Mouse (Mus musculus) liver, embryonic 11.5 days (tissue): ENCODE results near the gene Gm4312. TPM values are rescaled to one million over a fixed set of nuclear protein-coding genes. Genes with fewer than 3 reads are reported as not detected.
"Not testable (repeated sequence)": the region's sequence is repeated elsewhere in the genome, so short reads cannot be mapped to it uniquely, and the experiment has no call there.

Experiments
- ATAC-seq: fragments of 200-750 bp; cut with Nextera tagmentation; replicated peaks from 2 replicates; pipeline ENCODE4 v1.8.0; 2017; ENCODE audit warnings: moderate number of reproducible peaks, mild to moderate bottlenecking, moderate TSS enrichment, moderate library complexity; ENCODE audit not compliant: low FRiP score
- DNase-seq: peaks from one replicate; pipeline ENCODE4 v3.0.0-alpha.2; 2017; ENCODE audit warnings: low spot score
- H3K27ac ChIP-seq: fragments of 300-500 bp; sonication (generic); 2 replicates; pipeline ENCODE4 v1.5.1; 2014; ENCODE audit warnings: mild to moderate bottlenecking, low read depth, low read length, control low read depth
- H3K27me3 ChIP-seq: fragments of 300-500 bp; sonication (generic); replicated peaks from 2 replicates; pipeline ENCODE4 v1.6.1; 2014; ENCODE audit warnings: low read length, mixed read lengths; ENCODE audit not compliant: control insufficient read depth, insufficient read depth
- H3K36me3 ChIP-seq: fragments of 300-500 bp; sonication (generic); 2 replicates; pipeline ENCODE4 v1.6.1; 2014; ENCODE audit warnings: mild to moderate bottlenecking, low read length, moderate library complexity, mixed read lengths; ENCODE audit not compliant: control insufficient read depth, insufficient read depth
- H3K4me1 ChIP-seq: fragments of 300-500 bp; sonication (generic); replicated peaks from 2 replicates; pipeline ENCODE4 v1.6.1; 2014; ENCODE audit warnings: low read length, mixed read lengths; ENCODE audit not compliant: control insufficient read depth, insufficient read depth
- H3K4me2 ChIP-seq: fragments of 300-500 bp; sonication (generic); 2 replicates; pipeline ENCODE4 v1.6.1; 2014; ENCODE audit warnings: mild to moderate bottlenecking, control low read depth, moderate library complexity
- H3K4me3 ChIP-seq: fragments of 300-500 bp; sonication (generic); 2 replicates; pipeline ENCODE4 v1.5.1; 2014; ENCODE audit warnings: low read depth, low read length, control low read depth
- H3K9ac ChIP-seq: fragments of 300-500 bp; sonication (generic); 2 replicates; pipeline ENCODE4 v1.6.1; 2014; ENCODE audit warnings: low read depth, low read length, control low read depth
- H3K9me3 ChIP-seq: fragments of 300-500 bp; sonication (generic); 2 replicates; pipeline ENCODE4 v1.6.1; 2016; ENCODE audit warnings: low read length, inconsistent platforms, mixed read lengths; ENCODE audit not compliant: control insufficient read depth
- WGBS: fragments of 180-500 bp; shearing (Covaris S2); extraction: QIAGEN DNeasy Blood & Tissue Kit; methylation state at CpG from one replicate; pipeline ENCODE4 v1.1.7; 2014; 5-methylcytosine and 5-hydroxymethylcytosine counted together
- polyA plus RNA-seq: library from polyadenylated mRNA; unstranded; fragments of >200 nt; fragmentation: Nextera tagmentation; extraction: Ambion mirVana; gene quantifications from 2 replicates; pipeline ENCODE4 v1.2.1, GENCODE M21; 2014

Gene Gm4312
- not detected in 2 replicates for polyA plus RNA-seq

GRCm38 (mm10) chr10:100382460-100382859, at the start of gene Gm4312:
Gm4312 (minus strand) TSS chr10:100382560.
- not testable (repeated sequence) for DNase-seq, H3K27ac ChIP-seq, H3K4me3 ChIP-seq, ATAC-seq, H3K36me3 ChIP-seq, H3K9me3 ChIP-seq, H3K4me1 ChIP-seq, H3K4me2 ChIP-seq, H3K27me3 ChIP-seq, H3K9ac ChIP-seq
- WGBS: no CpG with 5 or more reads among the region's 2 CpGs

GRCm38 (mm10) chr10:100427592-100427991, 45.2 kb upstream of the Gm4312 start:
- 80% methylated on average over 2 of the region's 2 CpGs for WGBS
- H3K27ac ChIP-seq: no peak overlapping the region
- no peak overlapping the region for H3K4me3 ChIP-seq
- no peaks in the 10 kb centered on the region for H3K4me1 ChIP-seq
- H3K36me3 ChIP-seq: no peaks in the 10 kb centered on the region
- DNase-seq (no peak), ATAC-seq (no peak)
- H3K27me3 ChIP-seq: no peaks in the 10 kb centered on the region
- no peak overlapping the region for H3K9ac ChIP-seq
- H3K9me3 ChIP-seq: no peaks in the 10 kb centered on the region
- H3K4me2 ChIP-seq: no peak overlapping the region

GRCm38 (mm10) chr10:100415566-100415965, 33.2 kb upstream of the Gm4312 start:
- DNase-seq (no peak), ATAC-seq (no peak)
- Histone ChIP-seq H3K9ac (no peak overlapping the region), H3K9me3 (no peaks in the 10 kb centered on the region), H3K36me3 (no peaks in the 10 kb centered on the region), H3K4me3 (no peak overlapping the region), H3K4me2 (no peak overlapping the region), H3K4me1 (no peaks in the 10 kb centered on the region), H3K27ac (no peak overlapping the region), H3K27me3 (no peaks in the 10 kb centered on the region)
- WGBS: 83% methylated on average over 7 of the region's 7 CpGs

GRCm38 (mm10) chr10:100402301-100402700, 19.9 kb upstream of the Gm4312 start:
- not testable (repeated sequence) for DNase-seq, H3K4me2 ChIP-seq, H3K4me3 ChIP-seq, H3K27me3 ChIP-seq, H3K4me1 ChIP-seq, H3K36me3 ChIP-seq, ATAC-seq, H3K27ac ChIP-seq, H3K9ac ChIP-seq, H3K9me3 ChIP-seq
- WGBS: 76% methylated on average over 6 of the region's 6 CpGs

- H3K27ac ChIP-seq, H3K9ac ChIP-seq, ATAC-seq, H3K4me1 ChIP-seq, H3K4me3 ChIP-seq, H3K27me3 ChIP-seq, H3K4me2 ChIP-seq, H3K9me3 ChIP-seq, H3K36me3 ChIP-seq, DNase-seq: not testable (repeated sequence)
- WGBS: no CpG with 5 or more reads among the region's 3 CpGs
Observed at GRCm38 (mm10) chr10:100361038-100361437, 21.3 kb downstream of the Gm4312 start, which contains the start of gene Gm4307. Gm4307 (plus strand) TSS chr10:100361338.

GRCm38 (mm10) chr10:100356841-100357240, 25.5 kb downstream of the Gm4312 start:
- not testable (repeated sequence) for ATAC-seq, H3K9ac ChIP-seq, H3K27ac ChIP-seq, DNase-seq, H3K4me2 ChIP-seq, H3K27me3 ChIP-seq, H3K9me3 ChIP-seq, H3K36me3 ChIP-seq, H3K4me1 ChIP-seq, H3K4me3 ChIP-seq
- WGBS: 25% methylated on average over 1 of the region's 2 CpGs

GRCm38 (mm10) chr10:100350793-100351192, 31.6 kb downstream of the Gm4312 start, which contains the start of gene Gm4305:
Gm4305 (plus strand) TSS chr10:100351093.
- DNase-seq, H3K9me3 ChIP-seq, H3K27me3 ChIP-seq, H3K27ac ChIP-seq, H3K4me2 ChIP-seq, H3K9ac ChIP-seq, H3K4me1 ChIP-seq, H3K4me3 ChIP-seq, ATAC-seq, H3K36me3 ChIP-seq: not testable (repeated sequence)
- WGBS: no CpG with 5 or more reads among the region's 3 CpGs

GRCm38 (mm10) chr10:100345672-100346071, 36.7 kb downstream of the Gm4312 start, which contains the start of gene Gm4303:
Gm4303 (plus strand) TSS chr10:100345972.
- no CpG with 5 or more reads among the region's 3 CpGs for WGBS
- H3K36me3 ChIP-seq, H3K9me3 ChIP-seq, H3K27me3 ChIP-seq, H3K4me1 ChIP-seq, H3K9ac ChIP-seq, H3K4me3 ChIP-seq, ATAC-seq, DNase-seq, H3K4me2 ChIP-seq, H3K27ac ChIP-seq: not testable (repeated sequence)

GRCm38 (mm10) chr10:100340536-100340935, 41.8 kb downstream of the Gm4312 start, which contains the start of gene Gm4302:
Gm4302 (plus strand) TSS chr10:100340836.
- H3K9me3 ChIP-seq, H3K4me2 ChIP-seq, H3K27me3 ChIP-seq, DNase-seq, ATAC-seq, H3K9ac ChIP-seq, H3K4me1 ChIP-seq, H3K4me3 ChIP-seq, H3K36me3 ChIP-seq, H3K27ac ChIP-seq: not testable (repeated sequence)
- WGBS: no CpG with 5 or more reads among the region's 3 CpGs
